Mouse (Mus musculus): ENCODE results near the gene Zfp619. TPM values are rescaled to one million over a fixed set of nuclear protein-coding genes. Genes with fewer than 3 reads are reported as not detected.

Zfp619 gene
- total RNA-seq (2021) = 1 to 10 TPM; 4.4 TPM
- long read RNA-seq, experiment 1, partial matches to known transcripts = 0 of 2 reads
- long read RNA-seq, experiment 1, other reads (novel, unspliced or antisense) = 2 of 2 reads
- long read RNA-seq, experiment 2, partial matches to known transcripts = 2 of 2 reads
- long read RNA-seq, experiment 2, other reads (novel, unspliced or antisense) = 0 of 2 reads

GRCm38 (mm10) chr7:39517616-39518177, at the start of gene Zfp619:
Gene Zfp619, plus strand, starts transcription at chr7:39517766.
- intact Hi-C loops (cut with DNase I) = no loop called here
- peak; percentile 93 to 95 for DNase-seq (ENCODE audit: low spot score in 2 of 2)

GRCm38 (mm10) chr7:39479013-39479412, 38.6 kb upstream of the Zfp619 start:
- intact Hi-C loops (cut with DNase I) = no loop called here
- DNase-seq (ENCODE audit: low spot score in 2 of 2) = no peak

GRCm38 (mm10) chr7:39484384-39484783, 33.2 kb upstream of the Zfp619 start:
- intact Hi-C loops (cut with DNase I) = no loop called here
- peak in 1 of 2 experiments; percentile 35 for DNase-seq (ENCODE audit: low spot score in 2 of 2)

GRCm38 (mm10) chr7:39487159-39487853, 30.3 kb upstream of the Zfp619 start:
- intact Hi-C loops (cut with DNase I) = no loop called here
- peak; percentile 16 to 32 for DNase-seq (ENCODE audit: low spot score in 2 of 2)

- intact Hi-C loops (cut with DNase I) = no loop called here
- DNase-seq (ENCODE audit: low spot score in 2 of 2) = no peak
These were observed 29.7 kb upstream of the Zfp619 start for GRCm38 (mm10) chr7:39487854-39488205.

GRCm38 (mm10) chr7:39494646-39495045, 22.9 kb upstream of the Zfp619 start:
- no peak for DNase-seq (ENCODE audit: low spot score in 2 of 2)
- intact Hi-C loops (cut with DNase I) = no loop called here

- no peak for DNase-seq (ENCODE audit: low spot score in 2 of 2)
- intact Hi-C loops (cut with DNase I) = no loop called here
These were observed 13.5 kb upstream of the Zfp619 start for GRCm38 (mm10) chr7:39504100-39504499.

- peak; percentile 7 to 8 for DNase-seq (ENCODE audit: low spot score in 2 of 2)
- intact Hi-C loops (cut with DNase I) = no loop called here
These were observed 796 bp downstream of the Zfp619 start for GRCm38 (mm10) chr7:39518362-39518761.

- DNase-seq (ENCODE audit: low spot score in 2 of 2) = no peak
- intact Hi-C loops (cut with DNase I) = no loop called here
These were observed 6.3 kb downstream of the Zfp619 start for GRCm38 (mm10) chr7:39523703-39524424.

GRCm38 (mm10) chr7:39543151-39543550, 25.6 kb downstream of the Zfp619 start:
- DNase-seq (ENCODE audit: low spot score in 2 of 2) = no peak
- intact Hi-C loops (cut with DNase I) = no loop called here

- DNase-seq (ENCODE audit: low spot score in 2 of 2) = peak; percentile 51 to 65
- intact Hi-C loops (cut with DNase I) = no loop called here
These were observed 26.9 kb downstream of the Zfp619 start for GRCm38 (mm10) chr7:39544242-39545111.

- no peak for DNase-seq (ENCODE audit: low spot score in 2 of 2)
- intact Hi-C loops (cut with DNase I) = no loop called here
These were observed 27.6 kb downstream of the Zfp619 start for GRCm38 (mm10) chr7:39545134-39545533.

GRCm38 (mm10) chr7:39549336-39549735, 31.8 kb downstream of the Zfp619 start:
- no peak for DNase-seq (ENCODE audit: low spot score in 2 of 2)
- intact Hi-C loops (cut with DNase I) = no loop called here

GRCm38 (mm10) chr7:39551976-39552891, 34.7 kb downstream of the Zfp619 start:
- intact Hi-C loops (cut with DNase I) = no loop called here

GRCm38 (mm10) chr7:39552993-39553392, 35.4 kb downstream of the Zfp619 start:
- intact Hi-C loops (cut with DNase I) = no loop called here
- no peak for DNase-seq (ENCODE audit: low spot score in 2 of 2)

More at GRCm38 (mm10) chr7:39551976-39552891, 34.7 kb downstream of the Zfp619 start:
- peak; percentile 97 to 98 for DNase-seq (ENCODE audit: low spot score in 2 of 2)

- intact Hi-C loops (cut with DNase I) = no loop called here
- no peak for DNase-seq (ENCODE audit: low spot score in 2 of 2)
These were observed 36.3 kb downstream of the Zfp619 start for GRCm38 (mm10) chr7:39553871-39554270.

- intact Hi-C loops (cut with DNase I) = no loop called here
- no peak for DNase-seq (ENCODE audit: low spot score in 2 of 2)
These were observed 62.5 kb downstream of the Zfp619 start for GRCm38 (mm10) chr7:39580066-39580465.

- intact Hi-C loops (cut with DNase I) = no loop called here
- DNase-seq (ENCODE audit: low spot score in 2 of 2) = no peak
These were observed 63.0 kb downstream of the Zfp619 start for GRCm38 (mm10) chr7:39580601-39581000.
